Mouse (Mus musculus) thymus, postnatal 4 days (tissue): Measurements from ENCODE around the gene Homez.

Experiments used
- DNase-seq: peaks from one replicate; pipeline ENCODE4 v3.0.0; 2021

The Homez gene

DNA sequence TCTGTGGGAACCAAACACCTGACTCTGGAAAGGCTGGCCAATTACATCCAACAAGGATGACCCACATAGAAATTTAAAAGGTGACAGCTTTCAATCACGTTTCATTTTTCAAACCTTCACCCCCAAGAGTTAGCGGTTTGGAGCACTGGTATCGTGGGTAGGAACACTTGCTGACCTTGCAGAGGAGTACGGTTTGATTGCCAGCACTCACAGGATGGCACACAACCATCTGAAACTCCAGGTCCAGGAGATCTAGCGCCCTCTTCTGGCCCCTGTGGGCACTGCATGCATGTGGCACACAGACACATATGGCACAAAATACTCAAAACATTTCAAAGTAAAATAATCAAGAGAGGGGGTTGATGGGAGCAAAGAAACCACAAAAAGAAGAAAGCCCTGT, 3.8 kb downstream of the Homez start:
- peak; percentile 78 for DNase-seq

DNA sequence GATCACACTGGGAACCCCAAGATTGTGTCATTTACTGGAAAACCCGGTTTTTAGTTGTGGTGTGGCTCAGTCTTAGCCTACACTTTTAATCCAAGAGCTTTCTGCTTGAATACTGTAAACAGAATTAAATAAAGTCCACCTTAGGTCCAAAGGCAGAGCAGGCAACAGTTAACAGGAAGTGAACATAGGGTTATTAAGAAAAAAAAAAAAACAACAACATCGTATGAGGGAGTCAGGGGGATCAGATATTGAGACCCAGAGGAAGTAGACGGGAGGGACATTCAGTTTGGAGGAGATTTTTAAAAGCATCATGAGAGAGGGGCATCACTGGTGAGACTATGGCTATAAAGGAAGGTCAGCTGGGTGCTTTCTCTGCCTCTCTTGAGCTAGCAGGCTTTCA, 4.5 kb downstream of the Homez start:
- DNase-seq, result no peak

DNA sequence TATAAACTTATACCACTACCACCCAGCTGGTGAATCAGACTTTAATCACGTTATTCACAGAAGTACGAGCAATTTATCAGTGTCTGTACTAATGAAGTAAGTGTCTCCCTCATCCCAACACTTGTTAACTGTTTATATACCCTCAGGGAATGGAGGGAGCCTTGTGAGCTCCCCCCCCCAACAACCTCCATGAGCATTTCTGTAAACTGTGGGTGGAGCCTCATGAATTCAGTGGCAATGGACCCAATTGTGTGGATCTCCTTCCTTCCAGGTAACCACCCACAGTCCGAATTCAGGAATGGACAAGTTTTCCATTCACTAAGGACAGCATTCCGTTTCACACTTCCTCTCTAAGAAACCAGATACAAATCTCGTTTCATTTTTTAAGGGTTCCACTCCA, 5.1 kb downstream of the Homez start:
- no peak for DNase-seq

GRCm38 (mm10) chr14:54864313-54865036, 6.3 kb downstream of the Homez start:
- DNase-seq, result no peak

DNA sequence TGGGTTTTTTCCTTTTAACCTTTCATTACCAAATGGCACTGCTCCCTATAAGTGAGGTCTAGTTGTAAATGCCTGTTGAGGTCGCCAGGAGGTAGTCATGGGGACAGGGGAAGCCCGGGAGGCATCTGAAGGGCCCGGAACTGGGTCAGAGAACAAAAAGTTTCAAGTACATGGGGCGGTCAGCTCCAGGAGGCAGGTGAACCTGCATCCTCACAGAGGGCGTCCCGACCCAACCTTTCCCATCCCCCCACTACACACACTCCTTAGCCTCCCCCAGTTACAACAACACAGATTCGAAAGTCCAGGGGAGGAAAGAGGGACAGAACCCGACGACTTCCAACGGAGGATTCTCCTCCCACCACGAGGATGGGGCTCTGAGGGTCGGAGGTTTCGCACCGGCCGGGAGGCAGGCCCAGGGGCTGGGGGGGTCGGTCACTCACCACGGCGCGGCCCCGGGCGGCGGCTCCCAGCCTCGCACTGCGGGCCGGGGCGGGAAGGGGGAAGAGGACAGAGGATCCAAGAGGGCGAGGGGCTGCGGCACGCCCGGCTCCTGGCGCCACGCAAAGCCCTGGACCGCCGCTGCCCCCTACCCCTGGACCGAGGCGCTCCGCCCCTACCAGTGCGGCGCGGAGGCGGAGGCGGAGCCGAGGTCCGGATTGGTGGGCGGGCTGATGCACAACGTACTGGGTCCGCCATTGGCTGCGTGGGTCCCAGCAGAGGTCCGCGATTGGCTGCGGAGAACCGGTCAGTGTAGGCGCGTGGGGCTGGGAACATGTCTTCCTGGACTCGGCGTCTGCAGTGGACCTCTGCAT, 7.1 kb downstream of the Homez start:
- peak; percentile 86 for DNase-seq

- DNase-seq, result peak; percentile 83
These were observed 10.2 kb downstream of the Homez start for GRCm38 (mm10) chr14:54860511-54860910.

GRCm38 (mm10) chr14:54857891-54858290, 12.9 kb downstream of the Homez start:
- no peak for DNase-seq

GRCm38 (mm10) chr14:54856703-54857102, 14.1 kb downstream of the Homez start:
- DNase-seq, result no peak

DNA sequence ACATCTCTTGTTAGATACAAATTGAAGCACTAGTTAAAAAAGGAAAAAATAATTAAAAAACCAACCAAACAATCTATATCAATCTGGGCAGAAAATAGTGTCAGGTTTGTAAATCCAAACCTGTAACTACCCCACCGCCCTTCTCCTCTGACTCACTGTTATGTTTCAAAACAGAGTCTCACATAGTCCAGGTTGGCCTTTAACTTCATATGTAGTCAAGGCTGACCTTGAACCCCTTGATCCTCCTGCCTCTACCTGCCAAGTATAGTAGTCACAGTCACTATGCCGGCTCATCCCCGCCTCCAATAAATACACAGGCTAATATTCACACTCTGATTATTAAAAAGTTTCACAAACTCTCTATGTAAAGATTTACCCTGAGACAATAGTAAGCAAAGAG, 15.0 kb downstream of the Homez start:
- DNase-seq, result no peak

DNA sequence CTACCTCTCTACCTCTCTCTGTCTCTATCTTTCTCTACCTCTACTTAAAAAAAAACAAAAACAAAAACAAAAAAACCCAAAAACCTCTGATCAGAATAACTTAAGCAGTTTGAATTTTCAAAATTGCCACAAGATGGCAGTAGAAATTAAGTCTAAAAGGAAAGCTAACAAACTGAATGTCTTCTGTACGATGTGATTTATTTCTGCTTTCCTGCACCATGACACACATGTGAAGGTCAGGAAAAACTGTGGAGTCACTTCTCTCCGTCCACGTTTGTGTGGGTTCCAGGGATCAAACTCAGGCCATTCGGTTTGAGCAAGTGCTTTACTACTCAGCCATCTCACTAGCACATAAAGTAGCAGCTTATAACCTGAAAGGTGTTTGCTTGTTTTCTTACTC, 27.3 kb downstream of the Homez start:
- DNase-seq, result no peak

- DNase-seq, result no peak
These were observed 47.0 kb downstream of the Homez start for GRCm38 (mm10) chr14:54823716-54824115.

DNA sequence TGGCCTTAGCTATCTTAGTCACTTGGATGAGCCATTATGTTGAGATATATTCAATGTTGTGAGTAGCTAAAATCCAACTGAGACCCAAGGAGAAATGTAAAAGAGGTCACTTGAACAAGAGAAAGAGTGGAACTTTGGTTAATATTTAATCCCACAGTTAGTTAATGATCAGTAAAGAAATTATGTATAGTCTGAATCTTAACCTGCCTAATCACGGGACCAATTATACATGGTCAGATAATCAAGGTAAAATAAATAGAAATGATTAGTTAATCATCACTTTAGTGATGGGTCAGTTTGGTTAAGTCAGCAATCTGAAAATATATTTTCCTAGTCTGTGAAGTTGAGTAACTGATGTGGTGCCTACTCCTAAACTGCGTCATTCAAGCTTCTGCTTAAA, 48.5 kb downstream of the Homez start:
- no peak for DNase-seq

GRCm38 (mm10) chr14:54817791-54818190, 53.0 kb downstream of the Homez start:
- peak; percentile 58 for DNase-seq

DNA sequence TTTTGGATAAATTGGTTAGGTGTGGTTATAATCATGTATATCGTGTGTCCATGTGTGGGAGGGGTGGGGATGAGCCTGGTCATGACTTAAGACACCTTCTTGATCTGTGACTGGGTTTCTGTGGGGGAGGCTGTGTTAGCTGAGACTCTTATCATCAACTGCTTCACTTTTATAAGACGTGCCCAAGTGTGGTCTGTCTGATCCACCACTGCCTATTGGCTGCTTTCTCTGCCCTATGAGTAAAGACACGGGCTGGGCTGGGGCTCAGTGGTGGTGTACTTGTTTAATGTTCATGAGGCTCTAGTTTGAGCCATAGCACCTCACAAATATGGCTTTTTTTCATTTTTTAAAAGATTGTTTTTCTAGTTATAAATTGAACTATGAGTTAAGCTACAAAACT, 55.0 kb downstream of the Homez start:
- no peak for DNase-seq

DNA sequence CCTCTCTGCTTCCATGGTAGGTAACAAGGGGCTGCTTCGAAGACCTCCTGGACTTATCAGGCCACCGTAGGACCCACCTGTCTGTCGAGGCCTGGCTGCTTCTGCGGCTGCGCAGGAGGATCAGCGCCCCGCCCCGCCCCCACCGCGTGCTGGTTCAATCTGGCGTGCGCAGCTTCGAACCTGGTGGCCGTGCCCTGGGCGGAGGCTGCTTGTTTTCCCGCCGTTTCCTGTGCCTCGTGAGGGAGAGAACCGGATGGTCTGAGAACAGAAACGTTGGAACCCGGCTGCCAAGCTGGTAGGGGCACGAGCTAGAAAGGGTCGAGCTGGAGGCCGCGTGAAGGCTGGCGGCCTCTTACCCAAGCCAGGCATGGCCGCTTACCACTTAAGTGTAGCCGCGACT, 56.8 kb downstream of the Homez start, which contains the start of gene Rnf212b:
Gene Rnf212b (plus strand): TSS at position 151 of the 400 bp plus-strand sequence.
- peak; percentile 13 for DNase-seq

- DNase-seq, result no peak
These were observed 61.1 kb downstream of the Homez start for GRCm38 (mm10) chr14:54809668-54810033.

- no peak for DNase-seq
These were observed 61.8 kb downstream of the Homez start for GRCm38 (mm10) chr14:54808718-54809667.

DNA sequence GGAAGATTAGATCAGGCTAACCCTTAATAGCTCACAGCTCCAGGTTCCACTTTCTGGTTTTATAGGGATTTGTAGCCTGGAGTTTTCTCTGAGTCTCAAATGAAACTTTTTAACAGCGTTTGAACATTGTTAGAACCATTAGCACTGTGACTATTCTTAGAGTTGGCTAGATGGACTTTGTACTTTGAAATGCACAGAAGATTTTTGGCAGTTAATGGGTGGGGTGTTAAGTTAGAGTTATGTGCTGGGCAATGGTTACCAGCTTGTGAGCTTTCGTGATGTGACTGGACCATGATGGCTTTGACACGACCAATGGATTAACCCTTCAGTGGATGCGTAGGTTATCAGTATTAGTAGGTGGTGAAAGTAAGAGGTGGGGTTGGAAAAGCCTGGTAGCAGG, 64.6 kb downstream of the Homez start:
- no peak for DNase-seq
